Mouse (Mus musculus) layer of hippocampus, adult 11-12 months (tissue): ENCODE measurements around the gene Pcbd2.

Source experiments
- DNase-seq: peaks from one replicate; pipeline ENCODE4 v3.0.0; 2022; ENCODE audit warnings: low spot score

The Pcbd2 gene

GRCm38 (mm10) chr13:55733628-55734502, 6.7 kb downstream of the Pcbd2 start:
- DNase-seq = no peak

- DNase-seq = no peak
Observed at GRCm38 (mm10) chr13:55737885-55738284, 10.7 kb downstream of the Pcbd2 start.

GRCm38 (mm10) chr13:55742306-55742705, 15.1 kb downstream of the Pcbd2 start:
- no peak for DNase-seq

GRCm38 (mm10) chr13:55754380-55754779, 27.2 kb downstream of the Pcbd2 start:
- no peak for DNase-seq

- DNase-seq = no peak
Observed at GRCm38 (mm10) chr13:55756789-55757188, 29.6 kb downstream of the Pcbd2 start.

- DNase-seq = no peak
Observed at GRCm38 (mm10) chr13:55757645-55758044, 30.5 kb downstream of the Pcbd2 start.

GRCm38 (mm10) chr13:55760576-55760975, 33.4 kb downstream of the Pcbd2 start:
- no peak for DNase-seq

- DNase-seq = no peak
Observed at GRCm38 (mm10) chr13:55761486-55761885, 34.3 kb downstream of the Pcbd2 start.

GRCm38 (mm10) chr13:55774352-55774751, 47.2 kb downstream of the Pcbd2 start:
- DNase-seq = no peak

- DNase-seq = no peak
Observed at GRCm38 (mm10) chr13:55775056-55775455, 47.9 kb downstream of the Pcbd2 start.

- DNase-seq = no peak
Observed at GRCm38 (mm10) chr13:55784268-55784667, 57.1 kb downstream of the Pcbd2 start, which contains the start of gene Catsper3. TSS of gene Catsper3 (plus strand) at chr13:55784568.

GRCm38 (mm10) chr13:55786120-55786519, 59.0 kb downstream of the Pcbd2 start:
- no peak for DNase-seq

GRCm38 (mm10) chr13:55801246-55801645, 74.1 kb downstream of the Pcbd2 start:
- DNase-seq = no peak

GRCm38 (mm10) chr13:55803973-55804372, 76.8 kb downstream of the Pcbd2 start:
- no peak for DNase-seq

- DNase-seq = no peak
Observed at GRCm38 (mm10) chr13:55809041-55809623, 82.0 kb downstream of the Pcbd2 start.

GRCm38 (mm10) chr13:55809707-55810106, 82.5 kb downstream of the Pcbd2 start:
- no peak for DNase-seq

GRCm38 (mm10) chr13:55810947-55811346, 83.8 kb downstream of the Pcbd2 start:
- DNase-seq = no peak

GRCm38 (mm10) chr13:55813490-55814016, 86.4 kb downstream of the Pcbd2 start:
- no peak for DNase-seq

- DNase-seq = no peak
Observed at GRCm38 (mm10) chr13:55814834-55815233, 87.7 kb downstream of the Pcbd2 start.

- no peak for DNase-seq
Observed at GRCm38 (mm10) chr13:55822499-55822898, 95.3 kb downstream of the Pcbd2 start.

- DNase-seq = no peak
Observed at GRCm38 (mm10) chr13:55824151-55824945, 97.2 kb downstream of the Pcbd2 start.

GRCm38 (mm10) chr13:55825245-55825681, 98.1 kb downstream of the Pcbd2 start:
- no peak for DNase-seq
